Mouse (Mus musculus) heart, postnatal 0 days (tissue): ENCODE measurements around the gene Mrgprg. TPM values are rescaled to one million over a fixed set of nuclear protein-coding genes. Genes with fewer than 3 reads are reported as not detected.

Source experiments
- ATAC-seq: fragments of 200-750 bp; cut with Nextera tagmentation; 2 replicates; pipeline ENCODE4 v1.8.0; 2017; ENCODE audit warnings: low read depth, moderate number of reproducible peaks, moderate library complexity; ENCODE audit not compliant: insufficient read depth
- DNase-seq: peaks from one replicate; pipeline ENCODE4 v3.0.0-alpha.2; 2016; ENCODE audit warnings: low spot score
- H3K27ac ChIP-seq: fragments of 300-500 bp; sonication (generic); 2 replicates; pipeline ENCODE4 v1.5.1; 2014; ENCODE audit warnings: low read depth, mild to moderate bottlenecking
- H3K27me3 ChIP-seq: fragments of 300-500 bp; sonication (generic); 2 replicates; pipeline ENCODE4 v1.6.1; 2014; ENCODE audit warnings: low read length, mixed read lengths; ENCODE audit not compliant: control insufficient read depth, insufficient read depth
- H3K36me3 ChIP-seq: fragments of 300-500 bp; sonication (generic); replicated peaks from 2 replicates; pipeline ENCODE4 v1.6.1; 2014; ENCODE audit warnings: low read length, mixed read lengths; ENCODE audit not compliant: control insufficient read depth, insufficient read depth
- H3K4me1 ChIP-seq: fragments of 300-500 bp; sonication (generic); 2 replicates; pipeline ENCODE4 v1.6.1; 2014; ENCODE audit warnings: antibody characterized with exemption; ENCODE audit not compliant: control insufficient read depth, insufficient read depth
- H3K4me2 ChIP-seq: fragments of 300-500 bp; sonication (generic); 2 replicates; pipeline ENCODE4 v1.6.1; 2014; ENCODE audit warnings: low read depth, mild to moderate bottlenecking, low read length, moderate library complexity
- H3K4me3 ChIP-seq: fragments of 300-500 bp; sonication (generic); 2 replicates; pipeline ENCODE4 v1.5.1; 2014; ENCODE audit warnings: low read depth, low read length
- H3K9ac ChIP-seq: fragments of 300-500 bp; sonication (generic); replicated peaks from 2 replicates; pipeline ENCODE4 v1.6.1; 2014; ENCODE audit warnings: low read depth, low read length, mixed read lengths
- H3K9me3 ChIP-seq: fragments of 300-500 bp; sonication (generic); replicated peaks from 2 replicates; pipeline ENCODE4 v1.6.1; 2016; ENCODE audit warnings: low read length; ENCODE audit not compliant: control insufficient read depth
- CTCF ChIP-seq: IDR thresholded peaks from 2 replicates; pipeline ENCODE4 v1.5.1; 2016; ENCODE audit warnings: antibody characterized with exemption, control low read depth, low read depth
- EP300 ChIP-seq: IDR thresholded peaks from 2 replicates; pipeline ENCODE4 v1.6.1; 2016; ENCODE audit warnings: antibody characterized with exemption, low read depth
- WGBS: fragments of 180-500 bp; shearing (Covaris S2); extraction: QIAGEN DNeasy Blood & Tissue Kit; methylation state at CpG from one replicate; pipeline ENCODE4 v1.1.7; 2014; 5-methylcytosine and 5-hydroxymethylcytosine counted together
- polyA plus RNA-seq: library from polyadenylated mRNA; unstranded; fragments of >200 nt; fragmentation: Nextera tagmentation; extraction: Ambion mirVana; gene quantifications from 2 replicates; pipeline ENCODE4 v1.2.1, GENCODE M21; 2015
- total RNA-seq: library from RNA; depleted of rRNA; stranded (reverse); fragments of >200 nt; gene quantifications from 2 replicates; pipeline ENCODE4 v1.2.3, GENCODE M21; 2014; ENCODE audit warnings: low replicate concordance; rRNA removed

Mrgprg gene
- total RNA-seq (not detected in 2 replicates), polyA plus RNA-seq (not detected in 2 replicates)

- Histone ChIP-seq H3K4me3 (no peak within 1 kb of the TSS), H3K27ac (no peak within 1 kb of the TSS), H3K4me2 (no peak within 1 kb of the TSS), H3K27me3 (peaks cover 31% of the 10 kb centered on the region), H3K36me3 (no peaks in the 10 kb centered on the region), H3K4me1 (no peaks in the 10 kb centered on the region), H3K9ac (no peak within 1 kb of the TSS), H3K9me3 (no peaks in the 10 kb centered on the region)
- WGBS, result 37% methylated on average over 6 of the region's 6 CpGs
- DNase-seq (no peak), ATAC-seq (no peak)
- TF ChIP-seq CTCF (no peak), EP300 (no peak)
Measured at GRCm38 (mm10) chr7:143766893-143767292, at the start of gene Mrgprg. Gene Mrgprg, minus strand, starts transcription at chr7:143766993.

- WGBS, result 50% methylated on average over 1 of the region's 1 CpGs
- Histone ChIP-seq H3K27me3 (no peaks in the 10 kb centered on the region), H3K36me3 (peaks cover 74% of the 10 kb centered on the region), H3K4me1 (no peaks in the 10 kb centered on the region), H3K27ac (no peak overlapping the region), H3K9ac (no peak overlapping the region), H3K4me3 (no peak overlapping the region), H3K9me3 (no peaks in the 10 kb centered on the region), H3K4me2 (no peak overlapping the region)
- no peak for ATAC-seq
- DNase-seq, result no peak
- TF ChIP-seq EP300, result no peak
- peak; percentile 42 for TF ChIP-seq CTCF
Measured at GRCm38 (mm10) chr7:143808909-143809308, 42.1 kb upstream of the Mrgprg start.

- no peaks in the 10 kb centered on the region for H3K4me1 ChIP-seq
- TF ChIP-seq CTCF, result no peak
- TF ChIP-seq EP300, result no peak
- ATAC-seq, result no peak
- no peak overlapping the region for H3K4me3 ChIP-seq
- DNase-seq, result no peak
- H3K27ac ChIP-seq, result no peak overlapping the region
- no peak overlapping the region for H3K4me2 ChIP-seq
- no peaks in the 10 kb centered on the region for H3K9me3 ChIP-seq
- peaks cover 63% of the 10 kb centered on the region for H3K36me3 ChIP-seq
- WGBS, result 55% methylated on average over 5 of the region's 5 CpGs
- H3K27me3 ChIP-seq, result no peaks in the 10 kb centered on the region
- no peak overlapping the region for H3K9ac ChIP-seq
Measured at GRCm38 (mm10) chr7:143805199-143805624, 38.4 kb upstream of the Mrgprg start.

- ATAC-seq, result no peak
- 78% methylated on average over 8 of the region's 8 CpGs for WGBS
- peaks cover 78% of the 10 kb centered on the region for H3K36me3 ChIP-seq
Measured at GRCm38 (mm10) chr7:143801195-143802065, 34.6 kb upstream of the Mrgprg start.

GRCm38 (mm10) chr7:143800770-143801169 is 34.0 kb upstream of the Mrgprg start:
- Histone ChIP-seq H3K9me3 (no peaks in the 10 kb centered on the region), H3K36me3 (peaks cover 79% of the 10 kb centered on the region), H3K4me2 (no peak overlapping the region), H3K27ac (no peak overlapping the region), H3K4me3 (no peak overlapping the region), H3K9ac (no peak overlapping the region), H3K4me1 (no peaks in the 10 kb centered on the region), H3K27me3 (no peaks in the 10 kb centered on the region)
- ATAC-seq (no peak), DNase-seq (no peak)
- TF ChIP-seq EP300 (no peak), CTCF (no peak)
- 87% methylated on average over 1 of the region's 1 CpGs for WGBS

More at GRCm38 (mm10) chr7:143801195-143802065, 34.6 kb upstream of the Mrgprg start:
- no peak overlapping the region for H3K9ac ChIP-seq
- no peak for DNase-seq
- H3K27me3 ChIP-seq, result no peaks in the 10 kb centered on the region
- no peak for TF ChIP-seq EP300
- no peak for TF ChIP-seq CTCF
- H3K9me3 ChIP-seq, result no peaks in the 10 kb centered on the region
- no peak overlapping the region for H3K27ac ChIP-seq
- no peak overlapping the region for H3K4me2 ChIP-seq
- no peaks in the 10 kb centered on the region for H3K4me1 ChIP-seq
- H3K4me3 ChIP-seq, result no peak overlapping the region
